16 mouse cellular contexts compared by ENCODE assay signal in the genomic region with DNA sequence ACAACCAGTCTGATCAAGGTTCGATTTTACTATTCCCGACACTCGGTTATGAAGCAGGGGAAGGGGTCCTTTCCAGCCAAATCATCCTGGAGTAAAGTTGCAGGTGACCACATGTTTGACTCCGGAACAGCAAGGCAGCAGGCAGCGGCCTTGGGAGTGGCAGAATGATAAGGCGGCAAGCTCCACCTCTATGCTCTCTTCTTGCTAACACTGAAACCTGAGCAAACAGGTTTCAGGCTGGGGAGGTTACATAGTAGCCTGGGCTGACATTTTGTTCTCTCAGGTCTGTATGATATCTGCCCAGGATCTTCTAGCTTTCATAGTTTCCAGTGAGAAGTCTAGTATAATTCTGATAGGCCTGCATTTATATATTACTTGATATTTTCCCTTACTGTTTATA.
"Had no signal": no experiment of that assay in that cellular context is flagged by ENCODE, and none has a peak within 500 bp of the region (broad histone marks: within the 10 kb centered on the region; RNA-seq: fewer than 3 reads in every experiment).

No protein-coding gene starts in this region.

- H3K4me2 ChIP-seq: liver, embryonic 13.5 days; midbrain, embryonic 11.5 days had no signal

- H3K9ac ChIP-seq: liver, embryonic 13.5 days had no signal

- H3K4me3 ChIP-seq: left cerebral cortex, adult 2 months; liver, embryonic 13.5 days had no signal

- DNase-seq: kidney, adult 2 months; kidney, postnatal 25 days; layer of hippocampus, postnatal 36 days; liver, embryonic 13.5 days; lung, adult 2 months; lung, postnatal 14 days; lung, postnatal 4 days; midbrain, embryonic 14.5 days; right cerebral cortex, adult 18-20 months; right cerebral cortex, postnatal 14 days; right cerebral cortex, postnatal 4 days; thymus, postnatal 25 days had no signal

- H3K36me3 ChIP-seq: liver, embryonic 13.5 days had no signal

- H3K27ac ChIP-seq: kidney, postnatal 0 days; left cerebral cortex, adult 2 months; liver, embryonic 13.5 days had no signal

- H3K27me3 ChIP-seq: liver, embryonic 13.5 days had no signal

- H3K9me3 ChIP-seq: liver, embryonic 13.5 days had no signal

- H3K4me1 ChIP-seq: liver, embryonic 13.5 days had no signal

- ATAC-seq: inflammation-experienced regulatory T-cells, adult 6 months had no signal
